Mouse (Mus musculus) intestine, embryonic 16.5 days (tissue): ENCODE data around the gene Sac3d1. TPM values are rescaled to one million over a fixed set of nuclear protein-coding genes. Genes with fewer than 3 reads are reported as not detected.
A peak's percentile ranks its signal among the peaks of the same experiment; 100 is the strongest.
"Not testable (repeated sequence)": the region's sequence is repeated elsewhere in the genome, so short reads cannot be mapped to it uniquely, and the experiment has no call there.

Source experiments
- ATAC-seq: fragments of 200-750 bp; cut with Nextera tagmentation; 2 replicates; pipeline ENCODE4 v1.8.0; 2017; ENCODE audit warnings: moderate TSS enrichment, moderate library complexity
- H3K27ac ChIP-seq: fragments of 300-500 bp; sonication (generic); 2 replicates; pipeline ENCODE4 v1.5.1; 2014; ENCODE audit warnings: mild to moderate bottlenecking, low read length
- H3K27me3 ChIP-seq: fragments of 300-500 bp; sonication (generic); replicated peaks from 2 replicates; pipeline ENCODE4 v1.6.1; 2014; ENCODE audit warnings: low read length, control low read depth, mixed read lengths; ENCODE audit not compliant: control insufficient read depth, insufficient read depth
- H3K36me3 ChIP-seq: fragments of 300-500 bp; sonication (generic); 2 replicates; pipeline ENCODE4 v1.6.1; 2014; ENCODE audit warnings: low read length, control low read depth; ENCODE audit not compliant: control insufficient read depth, insufficient read depth
- H3K4me1 ChIP-seq: fragments of 300-500 bp; sonication (generic); 2 replicates; pipeline ENCODE4 v1.6.1; 2014; ENCODE audit warnings: low read length, control low read depth, mixed read lengths; ENCODE audit not compliant: control insufficient read depth, insufficient read depth
- H3K4me2 ChIP-seq: fragments of 300-500 bp; sonication (generic); 2 replicates; pipeline ENCODE4 v1.6.1; 2014; ENCODE audit warnings: low read depth, low read length, control low read depth
- H3K4me3 ChIP-seq: fragments of 300-500 bp; sonication (generic); 2 replicates; pipeline ENCODE4 v1.5.1; 2014; ENCODE audit warnings: mild to moderate bottlenecking, low read length
- H3K9ac ChIP-seq: fragments of 300-500 bp; sonication (generic); 2 replicates; pipeline ENCODE4 v1.6.1; 2014; ENCODE audit warnings: low read depth, low read length
- H3K9me3 ChIP-seq: fragments of 300-500 bp; sonication (generic); 2 replicates; pipeline ENCODE4 v1.6.1; 2016; ENCODE audit warnings: low read length, control low read depth; ENCODE audit not compliant: control insufficient read depth
- whole genome bisulfite sequencing: fragments of 180-500 bp; shearing (Covaris S2); extraction: QIAGEN DNeasy Blood & Tissue Kit; methylation state at CpG from one replicate; pipeline ENCODE4 v1.1.7; 2014; 5-methylcytosine and 5-hydroxymethylcytosine counted together
- polyA plus RNA-seq: library from polyadenylated mRNA; unstranded; fragments of >200 nt; fragmentation: Nextera tagmentation; extraction: Ambion mirVana; gene quantifications from 2 replicates; pipeline ENCODE4 v1.2.1, GENCODE M21; 2015

Sac3d1 gene
- polyA plus RNA-seq, 1 experiment from 2014 or later = 35.7 TPM

- 3% methylated on average over 16 of the region's 16 CpGs for WGBS
- H3K27me3 ChIP-seq = no peaks in the 10 kb centered on the region
- no peak for ATAC-seq
These were observed 21.9 kb upstream of the Sac3d1 start for GRCm38 (mm10) chr19:6140374-6140677.

GRCm38 (mm10) chr19:6139701-6140100, 21.3 kb upstream of the Sac3d1 start:
- H3K27me3 ChIP-seq = no peaks in the 10 kb centered on the region
- no peaks in the 10 kb centered on the region for H3K9me3 ChIP-seq
- H3K4me2 ChIP-seq = peak overlapping the region; percentile 83; the same call in 1 of the 2 replicates
- 97% methylated on average over 6 of the region's 6 CpGs for WGBS
- H3K4me1 ChIP-seq = 0 out of 2 replicates have a peak, but pooled peaks cover 3% of the 10 kb centered on the region
- no peak overlapping the region; the same call in 1 of the 2 replicates for H3K4me3 ChIP-seq
- peak overlapping the region; percentile 86; the same call in 1 of the 2 replicates for H3K9ac ChIP-seq
- peaks cover 7% of the 10 kb centered on the region; the same call in 1 of the 2 replicates for H3K36me3 ChIP-seq
- H3K27ac ChIP-seq = no peak overlapping the region
- ATAC-seq = no peak

More at GRCm38 (mm10) chr19:6140374-6140677, 21.9 kb upstream of the Sac3d1 start:
- no peaks in the 10 kb centered on the region for H3K9me3 ChIP-seq
- H3K27ac ChIP-seq = peak overlapping the region; percentile 93
- H3K36me3 ChIP-seq = peaks cover 7% of the 10 kb centered on the region; the same call in 1 of the 2 replicates
- peak overlapping the region; percentile 83 for H3K4me2 ChIP-seq
- 0 out of 2 replicates have a peak, but pooled peaks cover 3% of the 10 kb centered on the region for H3K4me1 ChIP-seq
- peak overlapping the region; percentile 75 for H3K4me3 ChIP-seq
- H3K9ac ChIP-seq = peak overlapping the region; percentile 86

- WGBS = 80% methylated on average over 3 of the region's 3 CpGs
- no peaks in the 10 kb centered on the region for H3K27me3 ChIP-seq
- H3K4me2 ChIP-seq = no peak overlapping the region
- no peak overlapping the region for H3K9ac ChIP-seq
- no peaks in the 10 kb centered on the region for H3K9me3 ChIP-seq
- H3K36me3 ChIP-seq = peaks cover 7% of the 10 kb centered on the region; the same call in 1 of the 2 replicates
- no peak for ATAC-seq
- H3K4me3 ChIP-seq = no peak overlapping the region
- H3K27ac ChIP-seq = no peak overlapping the region
- 0 out of 2 replicates have a peak, but pooled peaks cover 3% of the 10 kb centered on the region for H3K4me1 ChIP-seq
These were observed 17.9 kb upstream of the Sac3d1 start for GRCm38 (mm10) chr19:6136397-6136796.

- H3K4me1 ChIP-seq, H3K27ac ChIP-seq, H3K9me3 ChIP-seq, H3K27me3 ChIP-seq, H3K9ac ChIP-seq, H3K36me3 ChIP-seq, H3K4me2 ChIP-seq, ATAC-seq, H3K4me3 ChIP-seq: not testable (repeated sequence)
- 40% methylated on average over 1 of the region's 1 CpGs for WGBS
These were observed 14.7 kb upstream of the Sac3d1 start for GRCm38 (mm10) chr19:6133197-6133596.

- peaks cover 4% of the 10 kb centered on the region; the same call in 1 of the 2 replicates for H3K36me3 ChIP-seq
- H3K27ac ChIP-seq = no peak overlapping the region
- no peaks in the 10 kb centered on the region; the same call in 1 of the 2 replicates for H3K4me1 ChIP-seq
- no peaks in the 10 kb centered on the region for H3K9me3 ChIP-seq
- no peak overlapping the region for H3K9ac ChIP-seq
- H3K4me2 ChIP-seq = no peak overlapping the region
- no peaks in the 10 kb centered on the region for H3K27me3 ChIP-seq
- 86% methylated on average over 7 of the region's 7 CpGs for WGBS
- no peak overlapping the region for H3K4me3 ChIP-seq
- no peak for ATAC-seq
These were observed 13.8 kb upstream of the Sac3d1 start for GRCm38 (mm10) chr19:6132171-6132827.

GRCm38 (mm10) chr19:6130414-6131128, 12.1 kb upstream of the Sac3d1 start:
- not testable (repeated sequence) for ATAC-seq, H3K36me3 ChIP-seq, H3K4me3 ChIP-seq, H3K4me1 ChIP-seq, H3K4me2 ChIP-seq, H3K27me3 ChIP-seq, H3K27ac ChIP-seq, H3K9ac ChIP-seq, H3K9me3 ChIP-seq
- WGBS = 71% methylated on average over 7 of the region's 7 CpGs

- WGBS = under 1% methylated on average over 32 of the region's 32 CpGs
- Histone ChIP-seq H3K9me3 (no peaks in the 10 kb centered on the region), H3K36me3 (no peaks in the 10 kb centered on the region), H3K4me1 (no peaks in the 10 kb centered on the region; the same call in 1 of the 2 replicates), H3K4me2 (peak within 1 kb of the TSS; percentile 52), H3K27ac (peak within 1 kb of the TSS; percentile 86), H3K4me3 (peak within 1 kb of the TSS; percentile 56), H3K27me3 (no peaks in the 10 kb centered on the region), H3K9ac (peak within 1 kb of the TSS; percentile 72)
- ATAC-seq = peak; percentile 95
These were observed 9.4 kb upstream of the Sac3d1 start, which contains the start of gene Snx15 for GRCm38 (mm10) chr19:6127760-6128341. Gene Snx15, minus strand, starts transcription at chr19:6128304.

GRCm38 (mm10) chr19:6126789-6127580, 8.5 kb upstream of the Sac3d1 start:
- Histone ChIP-seq H3K27ac (peak overlapping the region; percentile 86), H3K9me3 (no peaks in the 10 kb centered on the region), H3K36me3 (no peaks in the 10 kb centered on the region), H3K4me2 (peak overlapping the region; percentile 52), H3K4me3 (peak overlapping the region; percentile 56), H3K27me3 (no peaks in the 10 kb centered on the region), H3K4me1 (peaks cover under 1% of the 10 kb centered on the region; the same call in 1 of the 2 replicates), H3K9ac (peak overlapping the region; percentile 72)
- WGBS = 66% methylated on average over 10 of the region's 10 CpGs
- no peak for ATAC-seq
